Mouse (Mus musculus) liver, adult 2 months (tissue): ENCODE measurements around the gene Prr7.

Experiments
- CTCF ChIP-seq: fragments of 200-500 bp; IDR thresholded peaks from 2 replicates; pipeline ENCODE4 v1.5.1; 2011; ENCODE audit warnings: low read depth, low read length, control low read depth
- POLR2A ChIP-seq: fragments of 200-500 bp; IDR thresholded peaks from 2 replicates; pipeline ENCODE4 v1.6.1; 2011; ENCODE audit warnings: low read length, control low read depth; ENCODE audit not compliant: insufficient read depth; ENCODE audit errors: extremely low read depth

GRCm38 (mm10) chr13:55516955-55517354 lies 52.9 kb downstream of the Prr7 start:
- TF ChIP-seq CTCF (peak; percentile 96), POLR2A (no peak)
